Mouse (Mus musculus): Measurements from ENCODE around the gene Pla2g4a. TPM values are rescaled to one million over a fixed set of nuclear protein-coding genes. Genes with fewer than 3 reads are reported as not detected.

Pla2g4a gene
- polyA plus RNA-seq, 1 experiment, result 15.3 TPM

- 31% methylated on average over 5 of the region's 5 CpGs for WGBS
- no peak overlapping the region for H3K4me3 ChIP-seq (replicated peaks; ENCODE audit: control insufficient read depth, low read depth, low read length)
- TF ChIP-seq CTCF (IDR thresholded peaks at IDR 0.05; ENCODE audit: control insufficient read depth, insufficient read depth, low read length), result no peak
- TF ChIP-seq POLR2A (IDR thresholded peaks at IDR 0.05; ENCODE audit: borderline replicate concordance, control insufficient read depth, low read depth, low read length), result no peak
- H3K4me1 ChIP-seq (ENCODE audit: control insufficient read depth, insufficient read depth, low read length), result no peaks in the 10 kb centered on the region
- no peak overlapping the region for H3K27ac ChIP-seq (ENCODE audit: control insufficient read depth, insufficient read depth, low read depth, low read length, poor library complexity)
Observed at GRCm38 (mm10) chr1:149891057-149891456, 70.0 kb downstream of the Pla2g4a start.

DNA sequence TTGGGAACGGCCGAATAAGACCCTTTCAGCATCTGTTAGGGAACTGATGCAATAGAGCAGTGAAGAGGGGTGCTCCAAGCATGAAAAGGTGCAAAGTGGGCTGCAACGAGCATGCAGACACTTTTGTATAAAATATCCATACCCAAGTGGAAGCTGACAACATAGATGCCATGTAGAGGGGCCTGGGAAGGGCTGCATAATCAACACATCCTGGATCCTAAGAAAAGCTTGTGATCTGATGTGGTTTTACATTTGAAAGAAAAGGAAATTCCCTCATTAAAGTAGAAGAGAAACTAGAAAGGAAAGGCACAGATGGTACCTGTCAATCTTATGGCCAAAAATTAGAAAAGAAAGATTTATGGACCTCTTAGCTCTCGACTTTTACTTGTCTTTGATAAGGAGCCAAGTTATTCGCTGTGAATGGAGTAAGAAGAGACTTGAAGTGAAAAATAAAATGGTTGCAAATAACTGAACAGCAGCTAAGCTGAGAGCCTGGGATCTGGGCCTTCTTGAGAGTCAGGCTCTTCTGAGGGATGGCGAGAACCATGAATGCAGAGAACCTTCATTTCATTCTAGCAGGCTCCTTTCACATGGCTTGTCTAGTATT lies 78.6 kb downstream of the Pla2g4a start:
- WGBS, result 75% methylated on average over 6 of the region's 6 CpGs
- Histone ChIP-seq H3K27ac (ENCODE audit: control insufficient read depth, insufficient read depth, low read depth, low read length, poor library complexity) (no peak overlapping the region), H3K4me3 (replicated peaks; ENCODE audit: control insufficient read depth, low read depth, low read length) (no peak overlapping the region), H3K4me1 (ENCODE audit: control insufficient read depth, insufficient read depth, low read length) (no peaks in the 10 kb centered on the region)
- no peak for TF ChIP-seq POLR2A (IDR thresholded peaks at IDR 0.05; ENCODE audit: borderline replicate concordance, control insufficient read depth, low read depth, low read length)
- no peak for TF ChIP-seq CTCF (IDR thresholded peaks at IDR 0.05; ENCODE audit: control insufficient read depth, insufficient read depth, low read length)

DNA sequence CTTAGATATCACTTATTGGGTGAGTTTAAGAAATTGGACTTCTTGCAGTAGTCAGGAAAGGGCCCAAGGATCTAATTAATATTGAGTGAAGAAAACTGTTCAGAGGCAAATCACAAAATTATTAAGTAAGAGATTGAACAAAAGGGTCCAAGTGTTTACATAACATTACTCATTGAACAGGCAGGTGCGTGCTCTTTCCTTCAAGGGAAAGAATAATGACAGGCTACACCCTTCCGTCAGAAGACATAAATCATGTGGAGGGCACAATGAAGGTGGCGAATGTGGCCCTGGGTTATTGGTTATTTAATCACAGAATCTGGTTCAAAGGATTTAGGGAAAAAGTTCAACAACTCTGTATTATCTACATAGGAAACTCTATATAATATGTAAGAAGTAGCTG lies 82.9 kb downstream of the Pla2g4a start:
- 82% methylated on average over 3 of the region's 3 CpGs for WGBS
- Histone ChIP-seq H3K4me1 (ENCODE audit: control insufficient read depth, insufficient read depth, low read length) (no peaks in the 10 kb centered on the region), H3K27ac (ENCODE audit: control insufficient read depth, insufficient read depth, low read depth, low read length, poor library complexity) (no peak overlapping the region), H3K4me3 (replicated peaks; ENCODE audit: control insufficient read depth, low read depth, low read length) (no peak overlapping the region)
- TF ChIP-seq POLR2A (IDR thresholded peaks at IDR 0.05; ENCODE audit: borderline replicate concordance, control insufficient read depth, low read depth, low read length), result no peak
- no peak for TF ChIP-seq CTCF (IDR thresholded peaks at IDR 0.05; ENCODE audit: control insufficient read depth, insufficient read depth, low read length)

DNA sequence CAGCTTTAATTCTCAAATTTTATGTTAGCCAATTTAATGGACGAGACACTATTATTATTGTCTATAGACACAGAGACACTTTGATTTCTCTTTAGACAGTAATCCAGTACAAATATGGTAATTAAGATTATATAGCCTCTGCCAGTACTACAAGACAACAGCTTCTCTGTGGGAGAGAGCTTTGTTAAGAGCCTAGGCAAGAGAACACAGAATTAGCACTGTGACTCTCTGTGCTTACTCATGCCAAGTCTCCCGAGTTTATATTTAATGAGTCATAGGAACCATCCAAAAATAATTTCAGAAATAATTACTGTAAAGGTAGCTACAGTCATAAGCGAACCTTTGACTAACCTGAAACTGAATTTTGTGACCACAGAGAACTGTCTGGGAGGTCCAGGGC lies 84.6 kb downstream of the Pla2g4a start:
- Histone ChIP-seq H3K27ac (ENCODE audit: control insufficient read depth, insufficient read depth, low read depth, low read length, poor library complexity) (no peak overlapping the region), H3K4me1 (ENCODE audit: control insufficient read depth, insufficient read depth, low read length) (no peaks in the 10 kb centered on the region), H3K4me3 (replicated peaks; ENCODE audit: control insufficient read depth, low read depth, low read length) (no peak overlapping the region)
- TF ChIP-seq POLR2A (IDR thresholded peaks at IDR 0.05; ENCODE audit: borderline replicate concordance, control insufficient read depth, low read depth, low read length) (no peak), CTCF (IDR thresholded peaks at IDR 0.05; ENCODE audit: control insufficient read depth, insufficient read depth, low read length) (no peak)
- 77% methylated on average over 3 of the region's 3 CpGs for WGBS

DNA sequence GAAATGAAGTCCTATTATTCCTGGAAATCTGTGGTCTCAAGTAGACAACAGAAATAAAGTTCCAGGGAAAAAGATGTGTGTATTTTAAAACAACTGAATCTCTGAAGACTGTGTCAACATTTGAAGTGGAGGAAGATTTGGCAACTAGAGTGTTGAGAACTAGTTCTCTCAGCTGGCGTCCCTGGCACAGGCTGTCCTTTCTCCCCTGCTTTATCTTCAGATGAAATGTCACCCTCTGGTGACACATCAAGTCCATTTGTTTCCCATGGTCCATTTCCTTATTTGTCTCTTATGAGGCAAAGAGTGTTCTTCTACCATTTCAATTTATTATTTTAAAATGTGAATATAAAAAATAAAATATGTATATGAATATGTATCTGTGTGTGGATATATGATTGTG lies 89.5 kb downstream of the Pla2g4a start:
- H3K4me3 ChIP-seq (replicated peaks; ENCODE audit: control insufficient read depth, low read depth, low read length), result no peak overlapping the region
- 80% methylated on average over 1 of the region's 1 CpGs for WGBS
- TF ChIP-seq CTCF (IDR thresholded peaks at IDR 0.05; ENCODE audit: control insufficient read depth, insufficient read depth, low read length) (no peak), POLR2A (IDR thresholded peaks at IDR 0.05; ENCODE audit: borderline replicate concordance, control insufficient read depth, low read depth, low read length) (no peak)
- H3K4me1 ChIP-seq (ENCODE audit: control insufficient read depth, insufficient read depth, low read length), result no peaks in the 10 kb centered on the region
- H3K27ac ChIP-seq (ENCODE audit: control insufficient read depth, insufficient read depth, low read depth, low read length, poor library complexity), result no peak overlapping the region

DNA sequence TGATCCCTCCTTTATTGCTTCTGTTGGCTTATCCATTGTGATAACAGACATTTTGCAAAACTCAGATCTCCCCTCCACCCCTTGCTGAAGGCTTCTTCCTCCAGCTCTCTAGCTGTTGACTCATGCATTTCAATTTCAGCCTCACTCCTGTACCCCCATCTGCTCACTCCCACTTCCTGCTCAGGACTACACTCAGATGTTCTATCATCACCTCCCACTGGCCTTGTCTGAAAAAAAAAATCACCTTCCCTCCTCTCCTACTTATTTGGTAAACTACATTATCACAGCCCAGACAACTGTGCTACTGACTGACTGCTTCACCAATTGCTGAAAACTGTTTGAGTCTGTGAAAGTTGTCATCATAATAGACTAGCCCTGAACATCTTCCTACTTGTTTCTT lies 93.8 kb downstream of the Pla2g4a start:
- Histone ChIP-seq H3K4me3 (replicated peaks; ENCODE audit: control insufficient read depth, low read depth, low read length) (no peak overlapping the region), H3K4me1 (ENCODE audit: control insufficient read depth, insufficient read depth, low read length) (no peaks in the 10 kb centered on the region), H3K27ac (ENCODE audit: control insufficient read depth, insufficient read depth, low read depth, low read length, poor library complexity) (no peak overlapping the region)
- TF ChIP-seq CTCF (IDR thresholded peaks at IDR 0.05; ENCODE audit: control insufficient read depth, insufficient read depth, low read length), result no peak
- TF ChIP-seq POLR2A (IDR thresholded peaks at IDR 0.05; ENCODE audit: borderline replicate concordance, control insufficient read depth, low read depth, low read length), result no peak

GRCm38 (mm10) chr1:149866202-149866601 lies 94.9 kb downstream of the Pla2g4a start:
- TF ChIP-seq CTCF (IDR thresholded peaks at IDR 0.05; ENCODE audit: control insufficient read depth, insufficient read depth, low read length) (no peak), POLR2A (IDR thresholded peaks at IDR 0.05; ENCODE audit: borderline replicate concordance, control insufficient read depth, low read depth, low read length) (no peak)
- WGBS, result 73% methylated on average over 3 of the region's 3 CpGs
- Histone ChIP-seq H3K4me3 (replicated peaks; ENCODE audit: control insufficient read depth, low read depth, low read length) (no peak overlapping the region), H3K4me1 (ENCODE audit: control insufficient read depth, insufficient read depth, low read length) (no peaks in the 10 kb centered on the region), H3K27ac (ENCODE audit: control insufficient read depth, insufficient read depth, low read depth, low read length, poor library complexity) (no peak overlapping the region)

DNA sequence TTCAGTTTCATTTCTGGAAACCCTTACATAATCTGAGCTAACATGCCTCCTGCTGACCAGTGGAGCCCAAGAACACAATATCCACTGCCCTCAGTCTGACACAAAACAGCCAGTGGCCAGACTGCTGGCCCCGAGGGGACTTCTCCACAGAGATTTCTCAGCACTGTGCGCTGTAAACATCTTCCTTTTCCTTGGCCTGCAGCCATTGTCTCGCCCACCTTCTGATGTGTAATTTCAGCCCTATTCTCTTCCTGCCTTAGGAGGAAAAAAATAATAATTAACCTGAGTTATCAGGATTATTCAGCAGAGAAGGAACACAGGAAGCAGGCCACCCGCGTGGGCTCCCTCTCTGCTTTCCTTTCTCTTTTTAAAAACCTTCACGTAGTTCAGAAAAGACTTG lies 98.3 kb downstream of the Pla2g4a start:
- no peak for TF ChIP-seq POLR2A (IDR thresholded peaks at IDR 0.05; ENCODE audit: borderline replicate concordance, control insufficient read depth, low read depth, low read length)
- TF ChIP-seq CTCF (IDR thresholded peaks at IDR 0.05; ENCODE audit: control insufficient read depth, insufficient read depth, low read length), result no peak
- Histone ChIP-seq H3K4me3 (replicated peaks; ENCODE audit: control insufficient read depth, low read depth, low read length) (no peak overlapping the region), H3K27ac (ENCODE audit: control insufficient read depth, insufficient read depth, low read depth, low read length, poor library complexity) (no peak overlapping the region), H3K4me1 (ENCODE audit: control insufficient read depth, insufficient read depth, low read length) (no peaks in the 10 kb centered on the region)
- WGBS, result 62% methylated on average over 6 of the region's 6 CpGs

GRCm38 (mm10) chr1:149862181-149862580 lies 98.9 kb downstream of the Pla2g4a start:
- Histone ChIP-seq H3K4me3 (replicated peaks; ENCODE audit: control insufficient read depth, low read depth, low read length) (no peak overlapping the region), H3K4me1 (ENCODE audit: control insufficient read depth, insufficient read depth, low read length) (no peaks in the 10 kb centered on the region), H3K27ac (ENCODE audit: control insufficient read depth, insufficient read depth, low read depth, low read length, poor library complexity) (no peak overlapping the region)
- 78% methylated on average over 2 of the region's 2 CpGs for WGBS
- TF ChIP-seq POLR2A (IDR thresholded peaks at IDR 0.05; ENCODE audit: borderline replicate concordance, control insufficient read depth, low read depth, low read length) (no peak), CTCF (IDR thresholded peaks at IDR 0.05; ENCODE audit: control insufficient read depth, insufficient read depth, low read length) (no peak)

Measured in bone marrow, adult 2 months (tissue).